Mouse (Mus musculus) megakaryocyte, embryonic 14.5 days (primary cell): ENCODE measurements around the gene Znrf4.

ENCODE experiments used
- FLI1 ChIP-seq: IDR thresholded peaks from 2 replicates; pipeline ENCODE4 v1.6.1; 2012; ENCODE audit warnings: low read length, inconsistent platforms, mixed read lengths
- GATA1 ChIP-seq: IDR thresholded peaks from 3 replicates; pipeline ENCODE4 v1.6.1; 2012; ENCODE audit warnings: mixed read lengths, low read length, inconsistent platforms, borderline replicate concordance

GRCm38 (mm10) chr17:56462835-56463455 is 49.3 kb downstream of the Znrf4 start:
- TF ChIP-seq GATA1 (no peak), FLI1 (no peak)
